Mouse (Mus musculus) spleen, postnatal 14 days (tissue): ENCODE data around the gene Polr2b.

Experiments
- DNase-seq, 2 experiments: peaks; one replicate each; pipeline ENCODE4 v3.0.0; 2021 to 2022; ENCODE audit warnings: low spot score in 2 of 2

The Polr2b gene

DNA sequence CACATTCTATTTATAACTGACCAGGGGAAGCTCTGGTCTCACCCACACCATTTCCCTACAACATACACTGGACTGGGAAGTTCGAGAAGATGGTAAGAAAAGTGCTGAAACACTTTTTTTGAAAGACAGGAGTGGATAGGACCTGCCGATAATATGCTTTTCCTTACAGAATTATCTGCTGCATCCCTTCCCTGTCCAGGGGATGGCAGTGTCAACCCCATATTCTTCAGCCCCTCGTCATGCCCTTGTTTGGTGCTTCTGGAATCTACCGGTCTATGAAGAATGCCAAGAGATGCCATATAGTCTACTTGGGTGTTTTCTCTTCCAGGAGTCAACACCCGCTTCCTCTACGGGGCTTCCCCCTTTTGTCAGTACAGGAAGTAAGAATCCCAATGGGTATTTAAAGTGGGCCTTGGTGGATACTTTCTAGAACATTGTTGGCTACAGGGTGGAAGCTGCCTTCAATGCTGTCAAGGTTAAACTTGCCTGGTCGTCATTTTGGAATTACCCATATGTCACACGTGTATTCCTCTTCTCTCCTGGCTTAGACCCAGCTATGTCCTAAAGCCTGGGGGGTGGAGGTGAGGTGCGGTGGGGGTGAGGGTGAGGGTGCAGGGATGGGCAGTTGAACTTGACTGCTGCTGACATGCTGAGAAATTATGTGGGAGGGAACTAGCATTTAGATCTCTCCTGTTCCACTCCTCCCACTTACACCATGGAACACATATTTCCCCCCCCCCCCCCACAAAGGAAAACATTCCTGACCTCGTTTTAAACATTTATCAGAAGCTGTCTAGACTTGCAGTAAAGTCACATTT lies 76.9 kb downstream of the Polr2b start:
- no peak for DNase-seq

DNA sequence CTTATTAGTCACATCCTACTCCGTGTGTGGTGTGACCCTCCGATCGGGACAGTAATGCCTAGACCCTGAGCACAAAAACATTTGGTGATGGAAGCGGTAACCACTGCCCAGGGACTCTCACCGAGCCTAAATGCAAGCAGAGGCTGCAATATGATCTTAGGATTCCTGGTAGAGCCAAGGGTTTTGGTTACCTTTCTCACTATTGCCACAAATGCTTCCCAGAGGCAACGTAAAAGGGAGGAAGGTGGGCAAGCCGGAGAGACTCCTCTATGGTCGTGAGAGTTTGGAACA lies 77.4 kb downstream of the Polr2b start:
- no peak for DNase-seq

DNA sequence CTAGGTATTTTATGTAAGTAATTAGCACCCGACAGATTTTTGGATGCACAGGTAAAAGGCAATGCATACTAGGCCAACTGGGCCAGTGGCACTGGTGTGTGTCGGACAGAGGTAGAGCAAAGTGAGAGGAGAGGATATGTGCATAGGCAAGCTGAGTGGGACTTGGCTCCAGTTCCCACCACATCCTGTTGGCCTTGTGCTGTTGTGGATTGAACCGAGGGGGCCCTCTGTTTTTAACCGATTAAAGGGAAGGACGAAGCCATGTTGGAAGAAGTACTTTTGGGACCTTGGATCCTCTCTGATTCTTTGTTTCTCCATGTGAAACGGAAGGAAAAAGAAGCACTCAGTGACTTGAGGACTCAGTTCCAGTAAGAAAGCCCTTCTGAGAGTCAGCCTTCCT lies 78.4 kb downstream of the Polr2b start:
- no peak for DNase-seq

GRCm38 (mm10) chr5:77390272-77390671 lies 80.3 kb downstream of the Polr2b start:
- DNase-seq: no peak

- DNase-seq: no peak
Measured at GRCm38 (mm10) chr5:77393094-77393619, 83.2 kb downstream of the Polr2b start.

- DNase-seq: no peak
Measured at GRCm38 (mm10) chr5:77393990-77394618, 84.2 kb downstream of the Polr2b start.

DNA sequence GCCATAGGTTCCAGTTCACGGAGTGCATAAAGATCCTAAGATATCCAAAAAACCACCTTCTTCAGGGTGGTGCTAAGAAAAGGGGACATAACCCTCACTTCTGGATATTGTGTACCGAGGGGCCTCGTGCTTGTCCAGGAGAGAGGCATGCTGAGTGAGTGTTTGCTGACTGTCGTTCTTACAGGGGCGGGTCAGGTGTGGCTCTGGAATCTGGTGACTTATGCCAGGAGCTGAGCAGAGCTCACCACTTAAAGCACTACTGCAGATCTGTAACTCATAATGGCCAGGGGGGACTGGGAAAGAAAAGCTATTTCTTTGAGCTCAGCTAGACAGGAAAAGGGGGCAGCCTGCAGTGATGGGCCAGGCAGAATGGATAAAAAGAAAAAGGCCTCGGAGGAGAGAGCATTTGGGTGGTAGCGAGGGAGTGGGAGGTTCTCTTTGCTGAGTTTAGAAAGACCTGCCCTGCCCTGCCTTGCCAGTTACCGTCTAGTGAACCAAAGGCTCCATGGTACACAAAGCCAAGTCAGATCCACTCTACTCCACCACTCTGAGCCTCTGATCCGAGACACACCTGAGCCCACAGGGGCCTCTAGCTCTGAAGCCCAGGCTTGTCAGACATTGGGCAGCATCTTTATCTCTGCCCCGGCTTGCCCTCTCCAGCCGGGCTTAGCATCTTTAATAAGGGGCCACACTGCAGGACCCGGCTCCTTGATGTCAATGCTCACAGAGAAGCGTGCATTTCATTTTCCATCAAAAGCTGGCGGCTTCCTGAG lies 88.5 kb downstream of the Polr2b start:
- no peak for DNase-seq
